Mouse (Mus musculus): ENCODE results near the gene Cited4. TPM values are rescaled to one million over a fixed set of nuclear protein-coding genes. Genes with fewer than 3 reads are reported as not detected.

The Cited4 gene
- polyA plus RNA-seq, 1 experiment from 2014 or later: 9.9 TPM

DNA sequence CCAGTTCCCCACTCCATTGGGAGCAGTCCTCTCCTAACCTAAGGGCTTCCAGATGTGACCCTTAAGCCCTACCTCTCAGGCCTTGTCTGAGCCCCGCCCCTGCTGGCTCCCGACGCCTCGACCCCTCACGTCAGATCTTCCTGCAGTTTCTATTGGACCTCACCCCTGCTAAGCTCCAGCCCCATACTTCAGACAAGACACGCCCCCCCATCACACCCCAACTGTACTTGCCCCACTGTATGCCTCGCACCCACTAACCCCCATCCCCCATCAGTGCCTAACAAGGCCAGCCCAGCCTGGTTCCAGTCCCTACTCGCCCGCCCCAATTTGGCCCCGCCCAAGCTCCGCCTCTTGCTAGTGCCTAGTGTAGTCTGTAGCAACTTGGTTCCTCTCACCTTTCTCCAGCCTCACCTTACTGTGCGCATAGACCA is 49.8 kb downstream of the Cited4 start:
- Histone ChIP-seq H3K9me3 (no peaks in the 10 kb centered on the region), H3K4me3 (peak overlapping the region; percentile 60), H3K27me3 (replicated peaks; ENCODE audit: low read depth, poor library complexity, severe bottlenecking) (peaks cover 52% of the 10 kb centered on the region), H3K27ac (replicated peaks) (peak overlapping the region; percentile 81), H3K36me3 (replicated peaks) (no peaks in the 10 kb centered on the region), H3K4me1 (peaks cover 33% of the 10 kb centered on the region)
- DNase-seq (ENCODE audit: low spot score): peak; percentile 87
- under 1% methylated on average over 12 of the region's 12 CpGs for WGBS

DNA sequence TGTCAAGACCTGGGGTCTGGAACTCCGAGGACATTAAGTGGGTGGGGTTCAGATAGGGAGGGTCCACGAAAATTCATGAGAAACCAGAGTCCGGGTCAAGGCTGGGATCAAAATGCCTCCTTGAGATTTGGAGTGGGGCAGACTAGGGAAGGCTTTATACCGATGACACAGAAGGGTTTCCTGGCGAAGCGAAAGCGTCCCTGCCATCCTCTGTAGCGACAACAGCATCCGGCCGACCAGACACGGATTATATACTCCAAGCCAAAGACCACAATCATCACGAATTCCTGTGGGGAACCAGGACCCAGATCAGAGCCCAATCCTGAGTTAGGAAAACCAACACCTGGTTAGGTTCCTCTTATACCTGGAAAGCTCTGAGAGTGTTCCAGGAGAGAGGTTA is 50.4 kb downstream of the Cited4 start:
- Histone ChIP-seq H3K9me3 (no peaks in the 10 kb centered on the region), H3K27ac (replicated peaks) (peak overlapping the region; percentile 81), H3K27me3 (replicated peaks; ENCODE audit: low read depth, poor library complexity, severe bottlenecking) (peaks cover 52% of the 10 kb centered on the region), H3K4me3 (peak overlapping the region; percentile 60), H3K4me1 (peaks cover 33% of the 10 kb centered on the region), H3K36me3 (replicated peaks) (no peaks in the 10 kb centered on the region)
- no peak for DNase-seq (ENCODE audit: low spot score)
- 17% methylated on average over 12 of the region's 12 CpGs for WGBS

Other genes with a start within 250 kb of the Cited4 start
- not detected in 2 replicates for gene Slfnl1, start 134.3 kb upstream of the Cited4 start, polyA plus RNA-seq (2016; fragmentation: Nextera tagmentation; extraction: Ambion mirVana)
- gene Ctps, start 96.3 kb upstream of the Cited4 start, polyA plus RNA-seq (2016; fragmentation: Nextera tagmentation; extraction: Ambion mirVana): 135 and 145 TPM in 2 replicates
- not detected in 2 replicates for gene Gm8439, start 77.8 kb upstream of the Cited4 start, polyA plus RNA-seq (2016; fragmentation: Nextera tagmentation; extraction: Ambion mirVana)
- 4.2 and 5.6 TPM in 2 replicates for gene Kcnq4, start 82.0 kb downstream of the Cited4 start, polyA plus RNA-seq (2016; fragmentation: Nextera tagmentation; extraction: Ambion mirVana)
- gene Nfyc, start 165.0 kb downstream of the Cited4 start, polyA plus RNA-seq (2016; fragmentation: Nextera tagmentation; extraction: Ambion mirVana): 126 and 128 TPM in 2 replicates
- gene Rims3, start 188.2 kb downstream of the Cited4 start, polyA plus RNA-seq (2016; fragmentation: Nextera tagmentation; extraction: Ambion mirVana): 1.8 and 2.4 TPM in 2 replicates